Mouse (Mus musculus) bone marrow, adult 2 months (tissue): ENCODE results near the gene Osbp2. TPM values are rescaled to one million over a fixed set of nuclear protein-coding genes. Genes with fewer than 3 reads are reported as not detected.
A peak's percentile ranks its signal among the peaks of the same experiment; 100 is the strongest.

ENCODE experiments used
- H3K27ac ChIP-seq: fragments of 200-500 bp; 2 replicates; pipeline ENCODE4 v1.5.1; 2012; ENCODE audit warnings: low read depth, mild to moderate bottlenecking, control low read depth, inconsistent platforms, low read length; ENCODE audit not compliant: control insufficient read depth, poor library complexity, insufficient read depth
- H3K4me1 ChIP-seq: fragments of 200-500 bp; 2 replicates; pipeline ENCODE4 v1.6.1; 2011; ENCODE audit warnings: low read length; ENCODE audit not compliant: control insufficient read depth, insufficient read depth
- H3K4me3 ChIP-seq: fragments of 200-500 bp; replicated peaks from 2 replicates; pipeline ENCODE3; 2011; ENCODE audit warnings: mild to moderate bottlenecking, low read depth, low read length, control low read depth; ENCODE audit not compliant: control insufficient read depth
- CTCF ChIP-seq: fragments of 200-500 bp; IDR thresholded peaks from 2 replicates; pipeline ENCODE4 v1.5.1; 2011; ENCODE audit warnings: low read length, control low read depth; ENCODE audit not compliant: control insufficient read depth, insufficient read depth
- POLR2A ChIP-seq: fragments of 200-500 bp; IDR thresholded peaks from 2 replicates; pipeline ENCODE4 v1.6.1; 2011; ENCODE audit warnings: low read depth, mild to moderate bottlenecking, control low read depth, low read length, borderline replicate concordance; ENCODE audit not compliant: control insufficient read depth
- WGBS: fragments of 180-500 bp; shearing (Covaris S2); methylation state at CpG from one replicate; pipeline ENCODE4 v1.1.7; 2018; 5-methylcytosine and 5-hydroxymethylcytosine counted together
- polyA plus RNA-seq: library from polyadenylated mRNA; stranded (reverse); fragments of >200 nt; gene quantifications from 2 replicates; pipeline ENCODE4 v1.2.4, GENCODE M21; 2011; ENCODE audit warnings: low replicate concordance; ENCODE audit not compliant: missing spikeins, insufficient read depth, insufficient read length

The Osbp2 gene
- polyA plus RNA-seq, 1 experiment: not detected

DNA sequence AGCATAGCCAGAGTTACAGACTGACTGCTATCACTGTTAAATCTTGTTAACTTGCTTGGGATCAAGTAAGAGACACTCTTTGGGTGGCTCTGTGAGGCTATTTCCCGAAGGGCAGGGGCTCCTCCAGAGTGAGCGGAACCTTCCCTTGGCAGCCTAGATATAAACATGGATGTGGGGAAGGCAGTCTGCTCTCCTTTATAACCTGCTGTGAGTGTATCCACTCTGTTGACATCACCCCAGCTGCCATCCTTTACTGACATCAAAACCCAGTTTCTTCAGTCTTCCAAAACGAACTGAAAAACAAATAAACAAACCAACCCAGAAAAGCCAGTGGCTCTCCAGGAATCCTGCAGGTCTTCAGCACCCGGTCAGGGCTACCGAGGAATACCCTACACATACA lies 39.6 kb downstream of the Osbp2 start:
- TF ChIP-seq CTCF (no peak), POLR2A (no peak)
- Histone ChIP-seq H3K4me1 (no peaks in the 10 kb centered on the region), H3K4me3 (no peak overlapping the region), H3K27ac (no peak overlapping the region)
- 64% methylated on average over 5 of the region's 5 CpGs for whole genome bisulfite sequencing

DNA sequence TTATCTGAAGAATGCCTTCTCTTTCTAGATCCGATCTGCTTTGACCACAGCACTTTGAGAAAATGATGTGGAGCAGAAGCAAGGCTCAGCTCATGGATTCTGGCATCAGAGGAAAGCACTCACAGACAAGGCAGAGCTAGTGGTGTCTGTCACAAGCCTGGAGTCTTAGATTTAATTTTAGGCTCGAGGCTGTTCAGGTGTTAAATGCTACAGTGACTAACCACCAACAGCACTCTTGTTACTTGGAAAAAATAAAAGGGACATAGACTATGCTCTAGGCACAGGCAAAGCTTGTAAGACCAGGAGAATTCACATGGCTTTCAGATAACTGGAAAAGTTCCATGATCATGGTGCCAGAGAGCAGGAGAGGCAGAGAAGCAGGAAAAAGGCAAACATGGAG lies 40.3 kb downstream of the Osbp2 start:
- no peaks in the 10 kb centered on the region for H3K4me1 ChIP-seq
- H3K4me3 ChIP-seq: no peak overlapping the region
- WGBS: 54% methylated on average over 2 of the region's 2 CpGs
- no peak for TF ChIP-seq CTCF
- TF ChIP-seq POLR2A: no peak
- H3K27ac ChIP-seq: no peak overlapping the region

DNA sequence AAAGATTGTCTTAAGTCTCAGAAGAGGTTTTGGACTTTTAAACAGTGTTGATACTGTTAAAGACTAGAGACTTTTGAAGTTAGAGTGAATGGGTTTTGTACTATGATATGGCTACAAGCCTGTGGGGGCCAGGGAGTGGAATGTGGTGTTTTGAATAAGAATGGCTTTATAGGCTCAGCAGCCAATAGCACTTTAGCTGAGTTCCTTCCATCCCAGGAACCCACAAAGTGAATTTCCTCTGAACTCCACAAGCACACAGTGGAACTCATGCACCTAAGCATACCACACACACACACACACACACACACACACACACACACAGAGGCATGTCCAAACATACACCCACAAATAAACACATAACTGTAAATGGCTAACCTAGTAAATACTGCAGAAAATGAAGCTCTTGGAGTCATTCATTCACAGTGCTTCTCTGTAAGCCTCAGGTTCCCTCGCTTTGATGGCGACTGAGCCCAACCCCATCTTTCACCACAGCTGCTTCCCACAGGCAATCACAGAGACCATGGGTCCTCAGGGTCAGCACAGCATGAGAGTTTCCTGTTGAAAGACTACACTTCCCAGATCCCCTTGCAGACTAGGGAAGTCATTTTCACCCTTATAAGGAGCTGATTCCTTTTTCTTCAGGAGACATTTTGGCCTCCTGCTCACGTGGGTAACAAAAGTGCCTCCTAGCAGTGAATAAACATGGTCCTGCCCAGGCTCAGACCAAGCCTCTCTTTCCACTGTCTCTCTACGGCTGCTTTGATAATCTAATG lies 45.5 kb downstream of the Osbp2 start:
- WGBS: 43% methylated on average over 4 of the region's 4 CpGs
- Histone ChIP-seq H3K4me1 (no peaks in the 10 kb centered on the region), H3K27ac (no peak overlapping the region), H3K4me3 (no peak overlapping the region)
- TF ChIP-seq POLR2A (no peak), CTCF (no peak)

DNA sequence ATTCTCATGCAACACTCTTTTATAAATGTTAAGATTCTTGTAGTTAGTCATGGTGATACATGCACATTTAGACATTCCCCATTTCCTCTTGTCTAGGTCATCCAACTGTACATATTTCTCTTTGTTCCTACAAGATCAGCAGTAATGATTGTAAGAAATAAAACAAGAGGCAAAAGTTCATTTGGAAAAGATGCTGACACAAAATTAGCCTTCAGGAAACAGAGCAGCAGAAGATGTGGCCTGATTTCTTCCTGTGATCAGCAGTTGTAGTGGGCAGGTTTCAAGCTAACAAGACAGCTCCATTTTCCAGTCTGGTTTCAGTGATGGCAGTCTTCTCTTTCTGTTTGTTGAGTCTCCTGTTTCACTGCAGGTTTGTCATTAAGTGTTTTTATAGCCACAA lies 47.8 kb downstream of the Osbp2 start:
- Histone ChIP-seq H3K4me3 (no peak overlapping the region), H3K4me1 (no peaks in the 10 kb centered on the region), H3K27ac (no peak overlapping the region)
- no peak for TF ChIP-seq POLR2A
- TF ChIP-seq CTCF: no peak

DNA sequence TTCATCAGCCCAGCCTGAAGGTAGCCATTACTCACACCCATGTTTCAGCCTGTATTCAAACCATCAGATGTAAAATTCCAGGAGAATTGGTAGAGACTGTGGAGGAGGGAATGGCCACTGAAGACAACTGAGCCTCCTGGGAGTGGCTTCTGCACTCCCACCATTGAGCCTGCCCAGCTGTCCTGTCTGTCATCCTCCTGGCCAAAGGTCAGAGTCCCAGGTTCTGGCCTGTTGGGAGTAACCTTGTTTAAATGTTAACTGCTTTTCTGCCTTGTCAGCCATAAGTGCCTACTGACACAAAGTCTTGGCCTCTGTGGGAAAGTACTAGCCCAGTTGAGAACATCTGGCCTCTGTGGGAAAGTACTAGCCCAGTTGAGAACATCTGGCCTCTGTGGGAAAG lies 50.4 kb downstream of the Osbp2 start:
- no peak for TF ChIP-seq CTCF
- TF ChIP-seq POLR2A: no peak
- Histone ChIP-seq H3K4me3 (no peak overlapping the region), H3K27ac (no peak overlapping the region), H3K4me1 (no peaks in the 10 kb centered on the region)

DNA sequence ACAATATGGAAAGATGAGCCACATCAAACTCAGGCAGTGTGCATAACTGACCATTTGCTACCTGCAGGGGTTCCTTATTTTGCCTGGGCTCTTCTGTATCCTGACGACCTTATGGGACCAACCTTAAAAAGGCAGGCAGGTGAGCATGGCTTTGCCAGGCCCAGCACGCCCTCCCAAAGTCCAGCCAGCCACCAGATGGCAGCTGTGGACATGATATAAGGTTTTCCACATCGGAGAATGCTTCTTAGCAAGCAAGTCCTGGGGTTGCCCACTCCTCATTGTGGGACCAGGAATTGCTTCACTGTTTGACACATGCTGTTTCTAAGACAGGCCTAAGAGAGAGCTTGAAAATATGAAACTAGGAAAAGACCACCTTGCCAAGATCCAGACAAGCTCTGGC lies 55.5 kb downstream of the Osbp2 start:
- H3K4me1 ChIP-seq: no peaks in the 10 kb centered on the region
- no peak overlapping the region for H3K4me3 ChIP-seq
- no peak overlapping the region for H3K27ac ChIP-seq
- TF ChIP-seq POLR2A: no peak
- TF ChIP-seq CTCF: no peak
- whole genome bisulfite sequencing: 48% methylated on average over 3 of the region's 3 CpGs

DNA sequence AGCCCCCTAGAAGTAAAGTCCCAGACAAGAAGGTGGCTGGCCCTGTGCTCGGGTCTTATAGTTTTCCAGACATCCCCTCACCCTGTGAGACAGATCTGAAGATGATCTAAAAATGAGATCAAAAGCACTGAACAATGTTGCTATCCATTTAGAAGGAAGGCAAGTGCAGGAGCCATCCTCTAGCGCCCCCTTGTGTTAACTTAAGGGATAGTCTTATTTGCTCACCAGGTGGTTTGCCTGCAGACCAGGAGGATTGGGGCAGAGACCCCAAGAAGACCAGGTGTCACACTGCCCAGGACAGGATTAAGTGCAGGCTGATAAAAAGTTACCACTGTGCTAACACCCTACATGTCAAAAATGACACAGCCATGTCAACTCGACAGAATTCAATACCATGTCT lies 58.3 kb downstream of the Osbp2 start:
- Histone ChIP-seq H3K4me1 (no peaks in the 10 kb centered on the region), H3K4me3 (no peak overlapping the region), H3K27ac (no peak overlapping the region)
- TF ChIP-seq POLR2A (no peak), CTCF (peak; percentile 37; the same call in 1 of the 2 replicates)
- 28% methylated on average over 3 of the region's 3 CpGs for WGBS

DNA sequence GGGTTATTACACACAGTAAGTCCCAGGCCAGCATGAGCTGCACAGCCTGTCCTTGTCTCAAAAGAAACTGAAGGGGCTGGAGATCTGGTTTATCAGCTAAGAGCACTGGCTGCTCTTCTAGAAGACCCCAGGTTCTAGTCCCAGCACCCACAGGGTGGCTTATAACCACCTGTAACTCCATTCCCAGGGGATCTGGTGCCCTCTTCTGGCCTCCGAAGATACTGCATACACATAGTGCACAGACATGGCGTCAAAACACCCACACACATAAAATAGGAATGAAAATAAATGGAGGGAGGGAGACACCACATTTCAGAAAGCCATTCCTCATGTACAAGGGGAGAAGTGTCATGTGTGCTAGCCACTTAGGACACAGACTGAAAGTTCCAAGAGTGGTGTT lies 59.1 kb downstream of the Osbp2 start:
- no peak for TF ChIP-seq POLR2A
- no peak for TF ChIP-seq CTCF
- Histone ChIP-seq H3K4me1 (no peaks in the 10 kb centered on the region), H3K4me3 (no peak overlapping the region), H3K27ac (no peak overlapping the region)
- WGBS: 86% methylated on average over 2 of the region's 2 CpGs

DNA sequence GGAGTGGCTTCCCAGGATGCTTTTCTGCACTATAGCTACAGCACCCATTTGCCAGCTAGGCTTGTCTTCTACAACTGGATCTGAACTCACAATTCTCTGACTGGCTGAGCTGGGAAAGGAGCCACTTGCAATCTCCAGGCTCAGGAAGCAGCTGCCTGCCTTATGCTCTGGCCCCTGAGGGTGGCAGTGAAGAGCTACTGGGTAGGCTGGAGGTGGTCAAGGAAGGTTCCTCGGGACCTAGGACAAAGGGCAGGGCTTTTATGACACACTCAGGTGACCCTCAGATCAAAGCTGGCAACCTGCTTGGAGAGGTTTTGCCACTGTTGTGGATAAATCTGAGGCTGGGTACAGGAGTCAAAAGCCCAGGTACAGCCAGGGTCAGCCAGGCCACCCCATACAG lies 61.6 kb downstream of the Osbp2 start:
- H3K4me1 ChIP-seq: no peaks in the 10 kb centered on the region
- no peak overlapping the region for H3K27ac ChIP-seq
- TF ChIP-seq POLR2A (no peak), CTCF (no peak)
- 30% methylated on average over 1 of the region's 1 CpGs for WGBS
- H3K4me3 ChIP-seq: no peak overlapping the region
